Mouse (Mus musculus) lung, adult 18-20 months (tissue): Measurements from ENCODE around the gene Timmdc1.
"Not testable (repeated sequence)": the region's sequence is repeated elsewhere in the genome, so short reads cannot be mapped to it uniquely, and the experiment has no call there.

ENCODE experiments used
- DNase-seq, 2 experiments: peaks; one replicate each; pipeline ENCODE4 v3.0.0; 2022; ENCODE audit warnings: mixed read lengths in 2 of 2

The Timmdc1 gene

GRCm38 (mm10) chr16:38493890-38494289 is 28.6 kb downstream of the Timmdc1 start:
- no peak for DNase-seq

GRCm38 (mm10) chr16:38492551-38492950 is 29.9 kb downstream of the Timmdc1 start:
- no peak for DNase-seq

DNA sequence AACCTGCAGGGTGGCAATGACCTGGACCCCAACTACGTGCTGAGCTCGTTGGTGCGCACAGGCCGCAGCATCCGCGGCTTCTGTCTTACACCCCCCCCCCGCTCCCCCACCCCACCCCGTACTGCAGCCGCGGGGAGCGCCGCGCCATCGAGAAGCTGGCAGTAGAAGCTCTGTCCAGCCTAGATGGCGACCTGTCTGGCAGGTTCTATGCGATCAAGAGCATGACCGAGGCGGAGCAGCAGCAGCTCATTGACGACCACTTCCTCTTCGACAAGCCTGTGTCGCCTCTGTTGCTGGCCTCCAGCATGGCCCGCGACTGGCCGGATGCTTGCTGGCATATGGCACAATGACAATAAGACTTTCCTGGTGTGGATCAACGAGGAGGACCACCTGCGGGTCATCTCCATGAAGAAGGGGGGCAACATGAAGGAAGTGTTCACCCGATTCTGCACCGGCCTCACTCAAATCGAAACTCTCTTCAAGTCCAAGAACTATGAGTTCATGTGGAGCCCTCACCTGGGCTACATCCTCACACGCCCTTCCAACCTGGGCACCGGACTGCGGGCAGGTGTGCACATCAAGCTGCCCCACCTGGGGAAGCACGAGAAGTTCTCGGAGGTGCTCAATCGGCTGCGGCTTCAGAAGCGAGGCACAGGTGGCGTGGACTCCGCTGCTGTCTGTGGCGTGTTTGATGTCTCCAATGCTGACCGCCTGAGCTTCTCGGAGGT is 38.7 kb downstream of the Timmdc1 start:
- peak in 1 of 2 experiments; percentile 27 for DNase-seq

- DNase-seq, result peak; percentile 30 to 32
Observed at GRCm38 (mm10) chr16:38482780-38483562, 39.5 kb downstream of the Timmdc1 start.

GRCm38 (mm10) chr16:38481327-38481726 is 41.1 kb downstream of the Timmdc1 start:
- DNase-seq, result no peak

GRCm38 (mm10) chr16:38478296-38478695 is 44.2 kb downstream of the Timmdc1 start:
- DNase-seq, result no peak

GRCm38 (mm10) chr16:38477241-38477608 is 45.2 kb downstream of the Timmdc1 start:
- DNase-seq, result not testable (repeated sequence)

GRCm38 (mm10) chr16:38476312-38477240 is 45.9 kb downstream of the Timmdc1 start:
- DNase-seq, result peak; percentile 27 to 54

DNA sequence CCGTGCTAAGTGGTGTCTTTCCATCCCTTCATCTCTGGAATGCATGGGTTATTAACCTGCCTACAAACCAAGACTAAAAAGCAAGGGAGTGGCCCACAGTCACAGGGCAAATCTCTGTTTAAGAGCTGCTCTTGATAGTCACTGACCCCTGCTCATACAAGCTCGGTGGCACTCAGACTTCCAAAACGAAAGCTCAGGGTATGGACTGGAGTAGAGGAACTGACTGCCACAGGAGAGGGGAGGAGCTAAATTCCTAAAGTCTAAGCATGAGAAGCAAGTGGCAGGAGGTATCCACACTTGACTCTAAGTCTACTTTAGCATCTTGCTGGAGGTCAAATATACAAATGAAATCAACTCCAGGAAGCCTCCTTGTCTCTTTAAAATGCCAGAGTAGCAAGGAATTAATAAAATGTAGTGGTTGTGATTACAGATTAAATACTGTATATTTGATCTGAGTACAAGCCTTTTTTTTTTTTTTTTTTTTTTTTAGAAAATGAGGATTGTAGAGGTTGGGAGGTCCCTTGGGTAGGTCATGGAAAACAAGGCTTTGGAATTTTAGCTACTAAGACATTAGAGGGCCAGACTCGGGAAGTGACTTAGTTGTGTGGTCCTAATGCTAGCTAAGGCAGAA is 46.7 kb downstream of the Timmdc1 start:
- DNase-seq, result no peak

DNA sequence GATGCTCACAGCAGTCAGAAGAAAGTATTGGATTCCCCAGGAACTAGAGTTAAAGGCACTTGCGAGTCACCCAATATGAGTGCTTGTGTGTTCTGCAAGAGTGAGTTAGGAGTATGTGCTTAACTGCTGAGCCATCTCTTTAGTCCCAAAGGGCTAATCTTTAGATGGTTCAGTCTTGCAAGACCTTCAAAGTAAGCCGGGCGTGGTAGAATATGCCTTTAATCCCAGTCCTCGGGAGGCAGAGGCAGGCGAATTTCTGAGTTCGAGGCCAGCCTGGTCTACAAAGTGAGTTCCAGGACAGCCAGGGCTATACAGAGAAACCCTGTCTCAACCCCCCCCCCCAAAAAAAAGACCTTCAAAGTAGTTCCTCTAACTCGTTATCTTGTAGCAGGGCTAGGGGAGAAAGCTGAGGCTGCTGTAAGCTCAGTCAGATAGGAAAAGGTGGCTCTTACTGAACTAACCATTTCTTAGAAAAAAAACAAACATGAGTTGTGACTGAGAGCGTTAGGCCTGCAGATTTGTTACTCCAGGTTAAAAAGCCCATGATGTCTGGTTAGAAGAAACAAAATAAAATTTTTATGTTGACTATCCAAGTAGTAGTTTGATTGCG is 47.7 kb downstream of the Timmdc1 start:
- DNase-seq, result no peak

- DNase-seq, result no peak
Observed at GRCm38 (mm10) chr16:38473661-38474060, 48.8 kb downstream of the Timmdc1 start.

DNA sequence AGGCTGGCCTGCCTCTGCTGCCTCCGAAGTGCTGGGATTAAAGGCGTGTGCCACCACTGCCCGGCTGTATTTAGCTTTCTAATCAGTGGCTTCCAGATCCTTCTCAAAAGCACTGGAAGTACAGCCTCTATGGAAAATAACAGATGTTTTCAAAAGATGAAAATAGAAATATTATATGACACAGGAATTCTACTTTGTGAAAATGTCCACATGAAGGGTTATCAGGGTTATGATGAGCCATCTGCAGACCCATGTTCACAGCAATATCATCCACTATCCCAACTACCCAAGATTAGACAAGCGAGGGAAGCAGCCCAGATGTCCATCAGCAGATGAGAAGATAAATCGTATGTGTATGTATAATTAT is 50.0 kb downstream of the Timmdc1 start:
- no peak for DNase-seq

- no peak for DNase-seq
Observed at GRCm38 (mm10) chr16:38471697-38472506, 50.6 kb downstream of the Timmdc1 start.

DNA sequence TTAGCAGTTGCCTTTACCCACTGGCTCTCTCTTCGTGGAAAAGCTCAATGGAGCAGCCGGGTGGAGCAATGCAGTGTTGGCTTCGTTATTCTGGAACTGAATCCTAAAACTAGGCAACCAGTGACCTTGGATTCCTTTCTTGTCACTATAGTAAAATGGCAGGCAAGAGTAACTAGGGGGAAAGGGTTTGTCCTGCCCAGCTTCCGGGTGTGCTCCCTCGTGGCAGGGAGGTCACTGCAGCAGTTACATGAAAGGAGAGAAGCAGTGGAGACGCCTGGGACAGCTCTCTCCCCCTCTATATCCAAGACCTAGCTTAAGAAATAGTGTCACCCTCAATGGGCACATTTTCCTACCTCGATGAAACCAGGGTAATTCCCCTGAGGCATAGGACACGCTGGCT is 53.0 kb downstream of the Timmdc1 start:
- no peak for DNase-seq

DNA sequence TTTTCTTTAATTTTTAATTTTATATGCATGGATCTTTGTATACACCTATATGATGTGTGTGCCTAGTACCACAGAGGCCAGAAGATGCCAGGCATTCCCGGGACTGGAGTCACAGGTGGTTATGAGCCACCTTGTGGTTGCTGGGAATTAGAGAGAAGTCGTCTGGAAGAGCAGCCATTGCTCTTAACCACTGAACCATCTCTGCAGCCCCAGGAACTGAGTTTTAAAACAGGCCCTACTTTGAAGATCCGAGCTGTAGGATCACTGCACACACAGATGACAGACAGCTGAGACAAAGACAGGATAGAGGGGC is 53.8 kb downstream of the Timmdc1 start:
- no peak for DNase-seq

DNA sequence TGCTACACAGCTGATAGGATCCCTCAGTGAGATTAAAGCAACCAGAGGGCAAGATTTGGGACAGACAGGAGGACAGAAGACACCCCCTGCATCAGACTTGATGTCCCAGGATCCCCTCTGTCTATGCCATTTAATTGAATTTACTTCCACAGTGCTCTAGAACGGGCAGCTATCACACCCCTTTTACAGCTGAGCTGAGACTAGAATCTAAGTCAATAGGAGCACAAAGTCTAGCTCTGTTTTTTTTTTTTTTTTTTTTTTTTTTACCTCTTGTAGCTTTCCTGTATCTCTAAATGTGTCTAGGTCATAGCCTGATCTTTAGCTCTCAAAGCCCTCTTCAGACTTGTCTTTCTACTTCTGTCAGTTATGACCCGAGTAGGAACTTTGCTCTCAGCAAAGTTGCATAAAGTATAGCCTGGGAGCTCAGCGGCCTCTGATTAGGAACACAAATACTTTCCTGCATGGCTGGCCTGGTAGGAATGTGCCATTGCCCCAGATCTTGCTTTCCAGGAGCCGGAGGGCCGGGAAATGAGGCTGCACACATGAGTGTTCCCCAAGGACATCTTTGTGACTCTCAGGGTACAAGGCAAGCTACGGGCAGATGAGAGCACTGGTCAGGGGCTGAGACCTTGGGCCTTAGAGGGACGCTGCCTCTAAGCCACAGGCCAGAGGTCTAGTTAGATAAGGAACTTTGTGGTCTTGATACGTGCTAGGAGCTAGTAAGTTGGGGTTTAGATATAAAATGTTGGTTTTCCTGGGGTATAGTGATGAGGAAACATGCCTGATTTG is 54.4 kb downstream of the Timmdc1 start:
- DNase-seq, result no peak

- DNase-seq, result no peak
Observed at GRCm38 (mm10) chr16:38467091-38467916, 55.2 kb downstream of the Timmdc1 start.

- DNase-seq, result no peak
Observed at GRCm38 (mm10) chr16:38466089-38466488, 56.4 kb downstream of the Timmdc1 start.

- DNase-seq, result no peak
Observed at GRCm38 (mm10) chr16:38463305-38463704, 59.2 kb downstream of the Timmdc1 start.

DNA sequence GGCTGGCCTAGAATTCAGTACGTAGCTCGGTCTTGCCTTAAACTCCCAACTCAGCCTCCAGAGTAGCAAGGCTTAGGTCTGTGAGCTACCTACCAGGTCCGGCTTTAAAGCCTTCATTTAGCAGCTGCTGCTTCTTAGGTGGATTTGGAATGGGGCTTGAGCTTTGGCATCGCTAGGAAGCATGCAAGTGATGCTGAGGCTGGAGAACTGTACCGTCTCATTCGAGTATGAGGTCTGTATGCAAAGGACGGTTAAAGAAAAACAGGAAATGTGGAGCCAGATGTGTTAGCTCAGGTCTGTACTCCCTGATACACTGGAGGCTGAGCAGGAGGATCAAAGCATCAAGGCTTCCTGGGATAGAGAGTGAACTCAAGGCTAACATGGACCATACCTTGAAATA is 60.3 kb downstream of the Timmdc1 start:
- DNase-seq, result no peak
